Mouse (Mus musculus): ENCODE data around the gene Ak8. TPM values are rescaled to one million over a fixed set of nuclear protein-coding genes. Genes with fewer than 3 reads are reported as not detected.

Gene Ak8
- 9.3 and 14.8 TPM in 2 replicates for total RNA-seq (2014; fragmentation: Nextera tagmentation)
- total RNA-seq (2017) = 2.8 and 3.5 TPM in 2 replicates
- 0.38 and 0.41 TPM in 2 replicates for polyA plus RNA-seq (2012)

GRCm38 (mm10) chr2:28699361-28700335 lies at the start of gene Ak8, which contains the start of gene Spaca9:
Ak8 (plus strand) TSS chr2:28700164.
Spaca9 (minus strand) TSS chr2:28699727.
- Histone ChIP-seq H3K4me1 (ENCODE audit: insufficient read depth, low read depth, low read length) (peaks cover 74% of the 10 kb centered on the region), H3K9me3 (replicated peaks) (no peaks in the 10 kb centered on the region), H3K4me3 (ENCODE audit: low read depth, low read length) (peak within 1 kb of the TSS; percentile 78), H3K36me3 (replicated peaks) (peaks cover 6% of the 10 kb centered on the region), H3K27me3 (ENCODE audit: insufficient read depth, low read length) (peaks cover 12% of the 10 kb centered on the region; the same call in 1 of the 2 replicates)
- no peak for ATAC-seq (ENCODE audit: extremely low read depth, insufficient number of reproducible peaks, low FRiP score, poor library complexity, severe bottlenecking)
- DNase-seq (ENCODE audit: low spot score) = peak; percentile 70
- TF ChIP-seq TAL1 (conservative IDR thresholded peaks at IDR 0.05; ENCODE audit: low read depth, low read length) (no peak), GATA2 (IDR thresholded peaks at IDR 0.05; ENCODE audit: borderline replicate concordance, low read depth, low read length) (no peak), POLR2AphosphoS5 (IDR thresholded peaks at IDR 0.05; ENCODE audit: insufficient replicate concordance, low read depth, low read length) (no peak), GATA1 (IDR thresholded peaks at IDR 0.05; ENCODE audit: borderline replicate concordance, low read length) (no peak), CTCF (IDR thresholded peaks at IDR 0.05; ENCODE audit: low read depth, low read length) (no peak)

- ATAC-seq (ENCODE audit: extremely low read depth, insufficient number of reproducible peaks, low FRiP score, poor library complexity, severe bottlenecking) (no peak), DNase-seq (ENCODE audit: low spot score) (no peak)
- Histone ChIP-seq H3K4me1 (ENCODE audit: insufficient read depth, low read depth, low read length) (peaks cover 26% of the 10 kb centered on the region), H3K27me3 (ENCODE audit: insufficient read depth, low read length) (no peaks in the 10 kb centered on the region), H3K36me3 (replicated peaks) (peaks cover 39% of the 10 kb centered on the region), H3K9me3 (replicated peaks) (no peaks in the 10 kb centered on the region), H3K4me3 (ENCODE audit: low read depth, low read length) (no peak overlapping the region)
- no peak for TF ChIP-seq POLR2AphosphoS5 (IDR thresholded peaks at IDR 0.05; ENCODE audit: insufficient replicate concordance, low read depth, low read length)
- no peak for TF ChIP-seq CTCF (IDR thresholded peaks at IDR 0.05; ENCODE audit: low read depth, low read length)
These were observed 49.4 kb upstream of the Ak8 start for GRCm38 (mm10) chr2:28650526-28650925.

DNA sequence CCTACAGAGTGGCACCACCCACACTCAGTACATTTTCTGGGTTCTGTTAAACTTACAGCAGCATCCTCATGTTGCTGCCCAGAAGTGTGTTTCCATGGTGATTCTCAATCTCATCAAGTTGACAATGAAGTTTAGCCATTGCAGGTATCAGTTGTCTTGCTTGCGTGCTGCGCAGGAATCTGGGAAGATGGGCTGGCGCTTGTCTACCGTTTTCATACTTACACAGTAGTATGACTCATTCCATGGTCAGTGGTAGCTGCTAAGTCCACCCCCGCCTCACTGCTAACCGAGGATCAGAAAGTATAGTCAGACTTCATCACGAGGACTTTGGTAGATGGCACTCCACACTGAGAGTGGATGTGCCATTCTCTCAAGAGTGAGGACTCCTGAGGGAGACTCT lies 46.6 kb upstream of the Ak8 start:
- H3K36me3 ChIP-seq (replicated peaks) = peaks cover 54% of the 10 kb centered on the region
- DNase-seq (ENCODE audit: low spot score) = no peak
- H3K9me3 ChIP-seq (replicated peaks) = no peaks in the 10 kb centered on the region
- H3K4me3 ChIP-seq (ENCODE audit: low read depth, low read length) = no peak overlapping the region
- TF ChIP-seq GATA2 (IDR thresholded peaks at IDR 0.05; ENCODE audit: borderline replicate concordance, low read depth, low read length) (no peak), GATA1 (IDR thresholded peaks at IDR 0.05; ENCODE audit: borderline replicate concordance, low read length) (no peak), POLR2AphosphoS5 (IDR thresholded peaks at IDR 0.05; ENCODE audit: insufficient replicate concordance, low read depth, low read length) (no peak)
- no peak for ATAC-seq (ENCODE audit: extremely low read depth, insufficient number of reproducible peaks, low FRiP score, poor library complexity, severe bottlenecking)
- no peaks in the 10 kb centered on the region for H3K27me3 ChIP-seq (ENCODE audit: insufficient read depth, low read length)
- H3K4me1 ChIP-seq (ENCODE audit: insufficient read depth, low read depth, low read length) = peaks cover 14% of the 10 kb centered on the region; the same call in 1 of the 2 replicates

DNA sequence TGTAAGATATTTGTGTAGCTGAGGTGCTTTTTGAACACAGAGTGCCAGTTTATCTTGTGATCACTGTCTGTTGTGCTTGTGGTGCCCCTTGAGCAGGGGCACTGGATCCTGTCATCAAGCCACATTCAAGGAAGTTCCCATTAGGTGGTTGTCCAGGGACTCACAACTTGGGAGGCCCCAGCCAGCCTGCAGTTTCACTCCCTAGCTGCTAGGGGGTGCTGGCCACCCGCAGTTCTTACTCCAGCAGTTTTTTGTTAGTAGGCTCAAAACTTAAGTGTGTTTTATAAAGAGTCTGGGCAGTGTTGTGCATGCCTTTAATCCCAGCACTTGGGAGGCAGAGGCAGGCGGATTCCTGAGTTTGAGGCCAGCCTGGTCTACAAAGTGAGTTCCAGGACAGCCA lies 45.7 kb upstream of the Ak8 start:
- H3K27me3 ChIP-seq (ENCODE audit: insufficient read depth, low read length) = no peaks in the 10 kb centered on the region
- TF ChIP-seq GATA1 (IDR thresholded peaks at IDR 0.05; ENCODE audit: borderline replicate concordance, low read length) (no peak), GATA2 (IDR thresholded peaks at IDR 0.05; ENCODE audit: borderline replicate concordance, low read depth, low read length) (no peak), TAL1 (conservative IDR thresholded peaks at IDR 0.05; ENCODE audit: low read depth, low read length) (no peak), CTCF (IDR thresholded peaks at IDR 0.05; ENCODE audit: low read depth, low read length) (peak; percentile 61), POLR2AphosphoS5 (IDR thresholded peaks at IDR 0.05; ENCODE audit: insufficient replicate concordance, low read depth, low read length) (no peak)
- H3K9me3 ChIP-seq (replicated peaks) = no peaks in the 10 kb centered on the region
- ATAC-seq (ENCODE audit: extremely low read depth, insufficient number of reproducible peaks, low FRiP score, poor library complexity, severe bottlenecking) (no peak), DNase-seq (ENCODE audit: low spot score) (peak; percentile 15)
- peaks cover 63% of the 10 kb centered on the region for H3K36me3 ChIP-seq (replicated peaks)
- peaks cover 11% of the 10 kb centered on the region; the same call in 1 of the 2 replicates for H3K4me1 ChIP-seq (ENCODE audit: insufficient read depth, low read depth, low read length)
- no peak overlapping the region for H3K4me3 ChIP-seq (ENCODE audit: low read depth, low read length)

- Histone ChIP-seq H3K4me1 (ENCODE audit: insufficient read depth, low read depth, low read length) (peaks cover 11% of the 10 kb centered on the region; the same call in 1 of the 2 replicates), H3K36me3 (replicated peaks) (peaks cover 76% of the 10 kb centered on the region), H3K9me3 (replicated peaks) (no peaks in the 10 kb centered on the region), H3K4me3 (ENCODE audit: low read depth, low read length) (no peak overlapping the region), H3K27me3 (ENCODE audit: insufficient read depth, low read length) (no peaks in the 10 kb centered on the region)
- ATAC-seq (ENCODE audit: extremely low read depth, insufficient number of reproducible peaks, low FRiP score, poor library complexity, severe bottlenecking) = no peak
- DNase-seq (ENCODE audit: low spot score) = no peak
- TF ChIP-seq TAL1 (conservative IDR thresholded peaks at IDR 0.05; ENCODE audit: low read depth, low read length) (no peak), CTCF (IDR thresholded peaks at IDR 0.05; ENCODE audit: low read depth, low read length) (no peak), GATA1 (IDR thresholded peaks at IDR 0.05; ENCODE audit: borderline replicate concordance, low read length) (no peak), POLR2AphosphoS5 (IDR thresholded peaks at IDR 0.05; ENCODE audit: insufficient replicate concordance, low read depth, low read length) (no peak), GATA2 (IDR thresholded peaks at IDR 0.05; ENCODE audit: borderline replicate concordance, low read depth, low read length) (no peak)
These were observed 43.7 kb upstream of the Ak8 start for GRCm38 (mm10) chr2:28656216-28656615.

GRCm38 (mm10) chr2:28662891-28663290 lies 37.1 kb upstream of the Ak8 start:
- Histone ChIP-seq H3K27me3 (ENCODE audit: insufficient read depth, low read length) (no peaks in the 10 kb centered on the region), H3K36me3 (replicated peaks) (peaks cover 97% of the 10 kb centered on the region), H3K9me3 (replicated peaks) (no peaks in the 10 kb centered on the region), H3K4me3 (ENCODE audit: low read depth, low read length) (no peak overlapping the region), H3K4me1 (ENCODE audit: insufficient read depth, low read depth, low read length) (no peaks in the 10 kb centered on the region)
- no peak for DNase-seq (ENCODE audit: low spot score)
- no peak for ATAC-seq (ENCODE audit: extremely low read depth, insufficient number of reproducible peaks, low FRiP score, poor library complexity, severe bottlenecking)
- TF ChIP-seq CTCF (IDR thresholded peaks at IDR 0.05; ENCODE audit: low read depth, low read length) = no peak
- TF ChIP-seq GATA2 (IDR thresholded peaks at IDR 0.05; ENCODE audit: borderline replicate concordance, low read depth, low read length) = no peak
- TF ChIP-seq POLR2AphosphoS5 (IDR thresholded peaks at IDR 0.05; ENCODE audit: insufficient replicate concordance, low read depth, low read length) = no peak
